Mouse (Mus musculus) heart, adult 18-20 months (tissue): ENCODE data around the gene Anp32b. TPM values are rescaled to one million over a fixed set of nuclear protein-coding genes. Genes with fewer than 3 reads are reported as not detected.
A peak's percentile ranks its signal among the peaks of the same experiment; 100 is the strongest.

ENCODE experiments used
- DNase-seq, 2 experiments: peaks; one replicate each; pipeline ENCODE4 v3.0.0; 2021 to 2022; ENCODE audit warnings: mixed read lengths in 1 of 2
- total RNA-seq, 2 experiments: library from RNA; stranded (reverse); gene quantifications; 2 replicates each; pipeline ENCODE4 v1.2.3; 2021

Anp32b gene
- total RNA-seq, 2 experiments from 2014 or later: 55.2 to 56.6 TPM

DNA sequence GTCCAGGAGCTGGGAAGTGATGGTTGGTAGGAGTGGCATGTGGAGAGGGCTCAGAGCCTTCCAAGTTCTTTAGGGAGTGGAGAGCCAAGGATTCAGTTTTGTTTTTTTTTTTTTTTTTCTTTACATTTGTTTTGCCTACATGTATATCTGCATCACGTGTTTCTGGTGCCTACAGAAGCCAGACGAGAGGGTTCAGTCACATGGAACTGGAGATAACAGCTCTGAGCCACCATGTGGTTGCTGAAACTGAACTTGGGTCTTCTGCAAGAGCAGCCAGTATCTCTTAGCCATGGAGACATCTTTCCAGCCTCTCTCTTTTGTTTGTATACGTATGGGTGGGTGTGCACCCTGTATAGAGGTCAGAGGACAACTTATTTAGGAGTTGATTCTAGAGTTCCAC, 53.2 kb downstream of the Anp32b start:
- no peak for DNase-seq

DNA sequence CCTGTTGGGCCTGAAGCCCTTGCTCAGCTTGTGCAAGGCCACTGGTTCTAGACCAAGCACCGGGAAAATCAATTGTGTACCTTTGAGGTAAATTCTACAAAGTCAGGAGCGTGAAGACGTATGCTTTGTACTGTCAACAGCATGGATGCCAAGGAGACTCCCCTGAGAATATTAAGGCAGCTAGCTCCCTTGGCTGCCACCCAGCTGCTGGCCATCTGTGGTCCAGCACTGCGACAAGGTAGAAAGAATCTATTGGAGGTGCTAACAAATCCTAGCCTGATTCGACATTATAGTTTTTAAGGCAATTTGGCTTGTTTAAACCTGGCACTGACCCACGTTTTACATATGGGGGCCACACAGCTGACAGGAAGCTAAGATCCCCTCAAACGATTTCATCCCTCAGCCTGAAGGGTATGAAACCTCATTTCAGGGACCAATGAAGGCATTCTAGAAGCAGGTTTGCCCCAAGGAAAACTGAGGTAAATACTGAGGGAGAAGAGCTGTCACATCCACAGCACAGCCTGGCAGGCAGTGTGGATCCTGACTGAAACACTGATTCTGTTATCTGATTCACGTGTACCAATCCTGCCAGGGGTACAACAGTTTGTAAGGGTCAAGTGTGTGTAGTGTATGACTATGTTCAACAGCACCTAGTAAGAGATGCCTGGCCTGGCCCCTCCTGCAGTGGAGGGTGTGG, 54.8 kb downstream of the Anp32b start:
- no peak for DNase-seq

DNA sequence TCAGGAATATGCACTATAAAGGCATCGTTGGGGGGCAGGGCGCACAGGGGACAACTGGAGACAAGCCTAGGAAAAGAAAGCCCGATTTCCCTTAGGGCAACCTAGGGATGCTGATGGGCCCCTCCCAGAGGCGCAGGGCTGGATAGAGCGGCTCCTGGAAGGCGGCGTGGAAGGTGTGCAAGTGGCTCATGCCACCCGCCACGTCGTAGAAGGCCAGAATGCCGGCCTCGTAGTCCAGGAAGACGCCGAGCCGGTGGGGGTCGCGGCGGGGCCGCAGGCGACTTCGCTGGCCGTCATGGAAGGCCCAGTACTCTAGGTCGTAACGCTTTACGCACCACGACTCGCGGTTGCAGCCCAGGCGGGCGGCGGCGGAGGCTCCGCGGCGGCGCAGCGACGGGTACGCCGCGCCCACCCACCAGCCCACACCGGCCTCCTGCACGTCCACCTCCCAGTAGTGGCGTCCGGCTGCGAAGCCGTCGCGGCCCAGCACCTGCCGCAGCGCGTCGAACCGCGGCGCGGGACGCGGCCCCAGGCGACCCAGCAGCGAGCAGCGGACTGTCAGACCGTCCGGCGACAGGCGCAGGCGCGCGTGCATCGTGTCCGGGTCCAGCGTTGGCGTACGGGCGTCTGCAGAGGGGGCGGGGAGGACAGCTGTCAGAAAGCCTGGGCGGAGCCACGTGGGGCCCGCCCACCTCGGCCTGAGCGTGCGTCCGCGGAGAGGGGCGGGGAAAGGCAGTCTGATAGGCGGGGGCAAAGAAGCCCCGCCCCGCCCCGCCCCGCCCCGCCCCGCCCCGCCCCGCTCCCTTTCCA, 56.3 kb downstream of the Anp32b start:
- DNase-seq: peak; percentile 96 to 97

DNA sequence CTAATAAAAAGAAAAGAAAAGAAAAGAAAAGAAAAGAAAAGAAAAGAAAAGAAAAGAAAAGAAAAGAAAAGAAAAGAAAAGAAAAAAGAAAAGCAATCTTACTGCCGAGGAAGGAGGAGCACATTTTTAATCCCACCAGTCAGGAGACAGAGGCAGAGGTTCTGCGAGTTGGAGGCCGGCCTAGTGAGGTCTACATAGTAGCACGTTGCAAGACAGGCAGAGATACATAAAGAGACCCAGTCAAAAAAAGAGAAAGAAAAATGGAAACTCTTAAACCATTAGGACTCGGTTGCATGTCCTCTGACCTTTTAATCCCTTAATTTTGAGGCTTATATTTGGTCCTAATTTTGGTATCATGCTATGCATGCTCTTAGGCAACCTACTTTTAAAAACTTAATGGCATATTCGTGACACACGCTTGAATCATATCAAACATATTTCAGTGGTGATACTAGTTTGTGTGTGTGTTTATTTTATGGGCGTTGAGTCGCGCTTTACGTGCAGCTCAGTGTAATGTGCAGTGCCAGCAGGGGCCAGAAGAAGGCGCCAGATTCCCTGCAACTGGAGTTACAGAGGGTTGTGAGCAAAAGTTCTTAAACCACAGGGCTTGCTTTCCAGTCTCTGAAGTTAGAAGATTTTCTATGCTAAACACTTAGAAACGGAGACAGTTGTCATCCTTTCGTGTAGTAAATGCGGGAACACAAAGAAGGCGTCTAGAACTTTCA, 57.2 kb downstream of the Anp32b start:
- DNase-seq: peak; percentile 80 to 91

DNA sequence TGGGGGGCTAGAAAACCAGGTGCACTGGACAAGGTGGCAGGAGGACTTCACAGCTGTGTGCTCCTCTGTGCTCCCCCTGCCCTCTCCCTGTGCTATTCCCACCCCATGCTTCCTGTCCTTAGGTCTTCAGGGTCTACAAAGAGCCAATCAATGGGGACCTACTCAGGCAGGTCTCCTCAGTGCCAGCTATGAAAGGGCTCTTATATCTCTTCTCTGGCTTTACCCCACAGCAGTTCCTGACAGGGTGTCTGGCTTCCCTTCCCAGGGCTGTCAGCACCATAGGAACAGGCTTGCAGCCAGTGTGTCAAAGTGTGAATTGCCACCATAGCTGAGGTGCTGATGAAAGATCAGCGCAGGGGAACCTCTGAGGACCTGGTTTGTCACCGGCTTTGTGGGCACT, 69.8 kb downstream of the Anp32b start:
- DNase-seq: no peak

DNA sequence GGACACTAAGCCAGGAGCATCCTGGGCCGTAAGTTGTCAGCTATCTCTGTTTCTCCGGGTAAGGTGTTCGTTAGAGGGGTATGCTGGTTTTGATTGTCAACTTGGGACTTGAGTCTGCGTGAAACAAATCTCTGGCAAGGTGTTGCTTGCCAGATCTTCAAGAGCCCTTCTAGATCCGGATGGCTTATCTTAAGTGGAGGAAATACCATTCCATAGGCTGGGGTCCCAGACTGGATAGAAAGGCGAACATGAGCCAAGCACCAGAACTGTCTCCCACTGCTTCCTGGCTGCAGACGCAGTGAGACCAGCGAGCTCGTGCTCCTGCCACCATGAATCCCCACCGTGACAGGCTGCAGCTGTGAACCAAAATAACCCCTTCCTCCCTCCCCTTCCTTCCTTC, 70.8 kb downstream of the Anp32b start:
- no peak for DNase-seq

Other genes with a start within 250 kb of the Anp32b start
- gene Foxe1, start 107.3 kb upstream of the Anp32b start, total RNA-seq: not detected
- 1 to 10 TPM; 3.2 to 4.7 TPM for gene Trmo, start 61.5 kb upstream of the Anp32b start, total RNA-seq
- under 1 TPM; 0.15 TPM for gene Hemgn, start 37.4 kb upstream of the Anp32b start, total RNA-seq
- gene Nans, start 38.3 kb downstream of the Anp32b start, total RNA-seq: 10 to 100 TPM; 14.9 to 19.2 TPM
- 1 to 10 TPM; 1.8 to 3.0 TPM for gene Trim14, start 85.2 kb downstream of the Anp32b start, total RNA-seq
- gene Coro2a, start 151.3 kb downstream of the Anp32b start, total RNA-seq: 1 to 10 TPM in 1 of 2 experiments, under 1 TPM in 1; 0.32 to 1.0 TPM
- gene Tbc1d2, start 199.3 kb downstream of the Anp32b start, total RNA-seq: under 1 TPM; 0.72 to 0.74 TPM